Mouse (Mus musculus): ENCODE results near the gene Il34. TPM values are rescaled to one million over a fixed set of nuclear protein-coding genes. Genes with fewer than 3 reads are reported as not detected.

The Il34 gene
- polyA plus RNA-seq, 1 experiment from 2014 or later = 2.7 TPM

DNA sequence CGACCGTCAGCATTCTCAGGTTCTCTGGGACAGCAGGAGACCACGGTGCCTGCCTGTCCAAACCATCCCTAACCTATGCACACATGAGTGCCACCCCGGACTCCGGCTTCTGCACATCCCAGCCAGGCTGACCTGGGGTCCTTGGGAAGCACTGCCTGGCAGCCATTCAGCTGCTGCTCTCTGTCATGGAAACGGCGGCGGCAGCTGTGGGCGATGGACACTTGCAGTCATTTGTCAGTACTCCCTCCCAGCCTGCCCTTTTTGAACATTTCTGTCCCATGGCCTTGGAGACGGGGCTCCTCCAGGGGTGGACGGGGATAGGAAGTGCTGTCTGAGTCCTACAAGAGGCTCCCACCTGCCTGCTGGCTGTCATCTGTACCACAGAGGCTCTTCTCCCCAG is 97.3 kb downstream of the Il34 start:
- WGBS = 67% methylated on average over 11 of the region's 11 CpGs
- no peaks in the 10 kb centered on the region for H3K27me3 ChIP-seq
- peak overlapping the region; percentile 52; the same call in 1 of the 2 replicates for H3K27ac ChIP-seq
- no peak overlapping the region for H3K4me2 ChIP-seq
- no peaks in the 10 kb centered on the region for H3K9me3 ChIP-seq
- ATAC-seq (ENCODE audit: low FRiP score) = no peak
- H3K4me1 ChIP-seq (replicated peaks) = peaks cover 54% of the 10 kb centered on the region
- H3K36me3 ChIP-seq = peaks cover 33% of the 10 kb centered on the region
- H3K9ac ChIP-seq = 0 out of 2 replicates have a peak overlapping the region, but pooled peaks have one; percentile 19
- H3K4me3 ChIP-seq = no peak overlapping the region

DNA sequence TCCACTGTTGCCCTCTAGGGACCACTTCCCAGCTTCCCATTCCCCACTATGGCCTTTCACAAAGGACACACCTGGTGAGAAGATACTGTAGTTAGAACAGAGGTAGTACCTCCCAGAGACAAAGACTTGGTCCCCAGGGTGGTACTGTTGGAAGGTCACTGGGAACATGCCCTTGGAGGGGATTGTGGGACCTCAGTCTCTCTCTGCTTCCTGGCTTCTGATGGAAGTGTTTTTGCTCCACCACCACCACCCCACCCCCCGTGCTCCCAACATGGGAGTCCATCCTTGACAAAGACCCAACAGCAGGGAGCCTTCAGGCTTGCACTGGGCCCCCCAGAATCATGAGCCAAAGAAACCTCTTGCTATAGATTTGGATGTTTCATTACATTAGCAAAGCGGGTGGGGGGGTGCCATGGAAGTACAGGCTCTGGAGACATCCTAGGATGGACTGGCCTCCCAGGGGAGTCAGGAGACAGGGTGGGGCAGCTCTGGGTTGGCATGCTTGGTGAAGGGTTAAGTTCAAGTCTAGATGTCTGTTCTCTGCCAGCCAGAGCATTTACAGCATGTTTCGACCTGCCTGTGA is 99.3 kb downstream of the Il34 start:
- H3K4me1 ChIP-seq (replicated peaks) = peaks cover 74% of the 10 kb centered on the region
- no peak overlapping the region for H3K9ac ChIP-seq
- 0 out of 2 replicates have a peak overlapping the region, but pooled peaks have one; percentile 78 for H3K27ac ChIP-seq
- H3K4me3 ChIP-seq = no peak overlapping the region
- 84% methylated on average over 3 of the region's 3 CpGs for WGBS
- H3K27me3 ChIP-seq = no peaks in the 10 kb centered on the region
- no peak for ATAC-seq (ENCODE audit: low FRiP score)
- no peaks in the 10 kb centered on the region for H3K9me3 ChIP-seq
- H3K36me3 ChIP-seq = peaks cover 13% of the 10 kb centered on the region
- H3K4me2 ChIP-seq = no peak overlapping the region

DNA sequence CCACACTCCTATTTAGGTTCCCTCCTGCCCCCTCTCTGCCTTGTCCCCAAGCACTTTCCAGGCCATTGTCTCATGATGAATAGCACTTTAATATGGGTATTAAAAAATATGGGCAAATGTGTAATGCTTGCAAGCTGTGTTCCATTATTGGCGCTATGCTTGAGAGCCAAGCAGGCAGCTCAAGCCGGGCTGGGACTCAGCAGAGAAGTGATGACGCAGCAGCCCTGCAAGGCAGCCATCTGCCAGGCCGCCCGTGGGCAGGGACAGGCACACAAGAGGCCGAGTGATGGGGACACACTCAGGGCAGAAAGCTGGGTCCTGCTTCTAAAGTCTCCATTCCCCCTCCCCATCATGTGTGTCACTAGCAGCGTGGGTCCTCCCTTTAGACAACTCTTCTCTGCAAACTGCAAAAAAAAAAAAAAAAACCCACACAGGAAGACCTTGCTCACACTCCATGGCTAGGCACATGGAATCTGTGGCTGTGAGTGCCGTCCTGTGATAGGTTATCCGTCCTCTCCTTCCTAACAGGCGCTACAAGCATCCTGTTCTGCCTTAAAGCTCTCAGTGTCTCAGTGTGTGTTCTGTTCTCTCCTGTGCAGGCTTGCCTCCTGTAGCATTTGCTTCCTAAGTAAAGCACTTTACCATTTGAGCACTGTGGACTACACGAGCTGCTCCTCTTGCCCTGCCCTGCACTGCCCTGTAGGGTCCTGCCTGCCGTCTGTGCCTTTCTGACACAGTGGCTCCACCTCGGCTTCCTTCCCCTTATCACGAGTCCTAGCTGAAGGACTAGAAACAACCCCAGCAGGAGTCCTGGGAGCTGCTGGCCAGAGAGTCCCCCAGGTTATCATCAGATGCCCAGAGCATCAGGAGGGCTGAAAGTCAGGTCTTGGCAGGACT is 100.1 kb downstream of the Il34 start:
- Histone ChIP-seq H3K4me2 (no peak overlapping the region), H3K27ac (peak overlapping the region; percentile 78), H3K9ac (no peak overlapping the region), H3K4me1 (replicated peaks) (peaks cover 69% of the 10 kb centered on the region), H3K9me3 (no peaks in the 10 kb centered on the region), H3K36me3 (peaks cover 6% of the 10 kb centered on the region), H3K27me3 (no peaks in the 10 kb centered on the region), H3K4me3 (no peak overlapping the region)
- 60% methylated on average over 14 of the region's 14 CpGs for WGBS
- ATAC-seq (ENCODE audit: low FRiP score) = no peak

DNA sequence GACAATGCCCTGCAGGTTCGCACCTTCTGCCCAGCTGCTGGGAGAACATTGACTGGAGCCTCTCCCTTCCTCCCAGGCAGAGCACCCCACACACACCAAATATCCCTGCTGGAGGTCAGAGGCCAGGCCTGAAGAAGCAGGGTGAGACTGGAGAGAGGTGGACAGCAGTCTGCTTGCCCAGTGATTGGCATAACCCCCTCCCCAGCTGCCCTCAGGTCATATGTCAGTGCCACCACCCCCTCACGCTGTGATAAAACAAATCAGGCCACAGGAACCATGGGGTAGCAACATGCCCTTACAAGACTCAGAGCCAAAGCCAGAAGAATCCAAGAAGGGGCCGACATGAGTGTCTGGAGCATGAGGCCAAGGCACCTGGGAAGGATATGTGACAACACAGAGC is 101.6 kb downstream of the Il34 start:
- Histone ChIP-seq H3K9me3 (no peaks in the 10 kb centered on the region), H3K4me2 (no peak overlapping the region), H3K36me3 (peaks cover 5% of the 10 kb centered on the region; the same call in 1 of the 2 replicates), H3K4me3 (no peak overlapping the region), H3K9ac (no peak overlapping the region), H3K27ac (peak overlapping the region; percentile 78), H3K27me3 (no peaks in the 10 kb centered on the region), H3K4me1 (replicated peaks) (peaks cover 59% of the 10 kb centered on the region)
- 79% methylated on average over 3 of the region's 3 CpGs for WGBS
- ATAC-seq (ENCODE audit: low FRiP score) = no peak

DNA sequence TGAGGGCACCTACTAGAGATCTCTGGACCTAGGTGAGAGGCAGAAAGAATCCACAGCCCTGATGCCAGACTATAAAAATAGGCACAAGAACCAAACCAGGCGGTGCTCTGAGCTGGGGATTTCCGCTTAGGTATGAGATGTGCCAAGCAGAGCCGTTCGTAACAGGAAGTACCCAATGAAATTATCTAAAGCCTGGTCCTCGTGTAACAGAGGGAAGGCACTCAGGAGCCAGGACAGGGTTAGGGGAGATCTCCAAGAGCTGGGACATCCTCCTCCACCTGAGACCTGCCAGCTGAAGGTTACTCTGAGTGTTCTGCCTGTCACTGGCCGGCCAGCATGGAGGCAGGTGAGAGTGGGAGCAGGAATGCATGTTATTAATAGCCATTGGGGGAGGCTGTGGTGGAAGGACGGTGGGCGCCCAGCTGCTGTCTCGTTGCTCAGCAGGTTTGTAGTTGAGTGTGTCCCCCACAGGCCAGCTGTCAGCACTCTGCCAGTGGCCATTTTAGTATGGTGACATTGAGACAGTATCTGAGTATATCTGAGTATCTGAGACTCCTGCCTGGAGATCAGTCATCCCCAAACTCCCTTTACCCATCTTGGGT is 102.2 kb downstream of the Il34 start:
- Histone ChIP-seq H3K4me1 (replicated peaks) (peaks cover 53% of the 10 kb centered on the region), H3K9me3 (no peaks in the 10 kb centered on the region), H3K27me3 (no peaks in the 10 kb centered on the region), H3K4me2 (no peak overlapping the region), H3K4me3 (no peak overlapping the region), H3K36me3 (peaks cover 6% of the 10 kb centered on the region; the same call in 1 of the 2 replicates), H3K9ac (peak overlapping the region; percentile 44; the same call in 1 of the 2 replicates), H3K27ac (peak overlapping the region; percentile 69)
- WGBS = 78% methylated on average over 9 of the region's 9 CpGs
- ATAC-seq (ENCODE audit: low FRiP score) = no peak

DNA sequence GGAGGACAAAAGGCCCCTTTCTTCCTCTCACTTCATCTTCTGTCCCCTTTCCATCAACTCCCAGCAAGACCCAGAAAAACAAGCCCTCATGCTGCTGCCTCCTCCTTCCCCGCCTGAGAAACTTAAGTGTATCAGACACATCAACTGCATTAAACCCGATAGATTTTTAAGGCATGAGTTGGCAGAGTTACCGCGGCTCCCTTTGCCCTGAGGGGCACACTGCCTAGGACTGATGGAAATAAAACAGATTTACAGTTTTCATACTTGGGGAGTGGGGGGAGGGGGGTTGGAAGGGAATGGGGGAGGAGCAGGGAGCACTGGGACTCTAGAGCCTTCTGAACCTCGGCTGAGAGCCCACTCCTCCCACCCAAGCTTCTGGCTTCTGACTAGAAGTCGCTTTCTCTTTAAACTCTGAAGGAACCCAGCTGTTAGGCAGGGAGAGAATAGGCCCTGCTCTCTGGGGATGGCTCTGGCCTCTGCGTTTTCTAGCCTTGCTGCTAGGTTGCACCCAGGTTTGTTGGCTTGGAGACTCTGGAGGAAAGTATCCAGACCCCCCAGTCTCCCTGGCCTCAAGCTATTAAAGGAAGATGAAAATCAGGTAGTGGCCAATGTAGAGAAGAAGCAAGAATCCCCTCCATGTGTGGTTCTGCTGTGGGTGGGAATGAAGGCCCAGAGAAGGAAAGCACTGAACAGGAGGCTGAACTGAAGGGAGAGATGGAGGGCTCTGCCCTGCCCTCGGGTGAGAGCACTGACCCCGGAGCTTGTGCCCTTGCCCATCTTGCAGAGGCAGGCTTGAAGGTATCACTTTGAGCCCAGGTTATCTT is 102.9 kb downstream of the Il34 start:
- Histone ChIP-seq H3K27me3 (no peaks in the 10 kb centered on the region), H3K4me1 (replicated peaks) (peaks cover 51% of the 10 kb centered on the region), H3K4me2 (no peak overlapping the region), H3K36me3 (peaks cover 9% of the 10 kb centered on the region; the same call in 1 of the 2 replicates), H3K4me3 (no peak overlapping the region), H3K27ac (peak overlapping the region; percentile 69), H3K9ac (peak overlapping the region; percentile 44), H3K9me3 (no peaks in the 10 kb centered on the region)
- no peak for ATAC-seq (ENCODE audit: low FRiP score)
- WGBS = 36% methylated on average over 9 of the region's 9 CpGs

DNA sequence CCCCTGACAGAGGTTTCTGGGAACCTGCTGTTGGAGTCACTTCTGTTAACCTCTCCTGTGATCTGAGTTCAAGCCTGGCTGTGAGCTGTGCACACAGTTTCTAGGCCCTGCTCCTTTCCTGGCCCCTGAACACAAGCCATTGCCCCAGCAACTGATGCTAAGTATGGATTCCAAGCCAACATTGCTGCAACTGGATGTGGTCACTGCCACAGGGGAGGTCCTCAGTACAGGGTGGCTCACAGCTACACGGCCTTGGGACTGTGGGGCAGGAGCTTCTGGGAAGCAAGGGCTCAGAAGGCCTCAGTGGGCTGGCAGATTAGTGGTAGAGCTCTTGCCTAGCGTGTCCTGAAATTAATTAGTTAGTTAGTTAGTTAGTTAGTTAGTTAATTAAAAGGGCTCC is 105.2 kb downstream of the Il34 start:
- no peak for ATAC-seq (ENCODE audit: low FRiP score)
- Histone ChIP-seq H3K9me3 (no peaks in the 10 kb centered on the region), H3K36me3 (peaks cover 20% of the 10 kb centered on the region; the same call in 1 of the 2 replicates), H3K27me3 (no peaks in the 10 kb centered on the region), H3K9ac (no peak overlapping the region), H3K4me2 (no peak overlapping the region), H3K27ac (no peak overlapping the region), H3K4me3 (no peak overlapping the region), H3K4me1 (replicated peaks) (peaks cover 55% of the 10 kb centered on the region)
- WGBS = 92% methylated on average over 2 of the region's 2 CpGs

DNA sequence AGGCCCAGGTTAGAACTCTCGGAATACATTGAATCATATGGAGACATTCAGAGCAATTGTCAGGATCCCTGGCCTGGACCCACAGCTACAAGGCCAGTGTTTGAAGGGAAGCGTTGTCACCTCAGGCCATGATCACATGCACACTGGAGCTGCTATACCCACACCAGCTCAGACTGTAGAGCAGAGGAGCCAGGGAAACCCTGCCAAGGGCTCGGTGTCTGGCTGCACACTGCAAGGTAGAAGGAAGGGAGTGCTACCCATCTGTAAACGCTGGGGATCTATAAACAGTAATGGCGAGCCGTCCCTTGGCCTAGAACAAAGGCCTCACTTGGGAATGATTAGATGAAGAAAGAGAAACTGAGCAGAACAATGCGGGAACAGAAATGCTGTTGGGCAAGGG is 106.2 kb downstream of the Il34 start:
- no peak for ATAC-seq (ENCODE audit: low FRiP score)
- Histone ChIP-seq H3K27me3 (no peaks in the 10 kb centered on the region), H3K4me3 (no peak overlapping the region), H3K9me3 (no peaks in the 10 kb centered on the region), H3K9ac (no peak overlapping the region), H3K4me1 (replicated peaks) (peaks cover 55% of the 10 kb centered on the region), H3K36me3 (peaks cover 20% of the 10 kb centered on the region; the same call in 1 of the 2 replicates), H3K27ac (peak overlapping the region; percentile 24), H3K4me2 (no peak overlapping the region)
- WGBS = 91% methylated on average over 7 of the region's 7 CpGs

DNA sequence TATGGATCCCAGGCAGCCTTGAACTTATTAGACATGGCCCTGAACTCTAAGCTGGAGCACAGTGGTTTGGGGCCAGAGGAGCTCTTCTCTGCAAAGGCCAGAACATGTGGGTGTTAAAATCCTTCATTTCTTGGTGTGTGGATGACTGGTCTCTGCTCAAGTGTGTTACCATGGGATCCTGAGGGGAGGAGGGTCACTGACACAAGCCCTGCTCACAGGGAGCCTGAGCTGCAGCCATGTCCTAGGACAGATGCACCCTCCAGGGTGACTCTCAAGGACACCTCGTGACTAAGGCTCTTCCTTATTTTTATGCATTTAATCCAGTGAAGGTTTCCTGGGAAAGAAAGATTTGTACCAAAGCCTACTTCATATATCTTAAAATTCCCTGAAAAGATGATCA is 107.6 kb downstream of the Il34 start:
- H3K36me3 ChIP-seq = peaks cover 25% of the 10 kb centered on the region
- H3K4me2 ChIP-seq = no peak overlapping the region
- WGBS = 85% methylated on average over 1 of the region's 1 CpGs
- H3K4me3 ChIP-seq = no peak overlapping the region
- ATAC-seq (ENCODE audit: low FRiP score) = no peak
- H3K9ac ChIP-seq = no peak overlapping the region
- H3K9me3 ChIP-seq = no peaks in the 10 kb centered on the region
- H3K27me3 ChIP-seq = no peaks in the 10 kb centered on the region
- peaks cover 43% of the 10 kb centered on the region for H3K4me1 ChIP-seq (replicated peaks)
- no peak overlapping the region for H3K27ac ChIP-seq

DNA sequence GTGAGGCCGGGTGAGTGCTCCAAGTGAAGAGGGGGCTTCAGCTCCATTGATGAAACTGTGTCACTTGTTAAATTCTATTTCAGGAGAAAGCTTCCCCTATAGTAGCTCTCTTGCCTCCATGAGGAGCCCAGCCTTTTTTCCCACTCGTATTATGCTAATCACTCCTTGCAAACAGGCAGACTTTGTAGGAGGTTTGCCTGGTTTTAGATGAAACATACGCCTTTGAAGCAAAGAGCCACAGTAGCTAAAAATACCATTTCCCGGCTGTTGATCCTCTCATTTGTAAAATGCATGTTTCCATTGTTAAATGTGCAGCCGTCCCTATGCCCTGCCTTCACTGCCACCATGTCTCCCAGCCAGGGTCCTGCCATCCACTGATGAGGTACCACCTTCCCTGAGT is 108.2 kb downstream of the Il34 start:
- no peaks in the 10 kb centered on the region for H3K9me3 ChIP-seq
- H3K27me3 ChIP-seq = no peaks in the 10 kb centered on the region
- H3K27ac ChIP-seq = no peak overlapping the region
- no peak overlapping the region for H3K4me3 ChIP-seq
- no peak overlapping the region for H3K9ac ChIP-seq
- no peak overlapping the region for H3K4me2 ChIP-seq
- ATAC-seq (ENCODE audit: low FRiP score) = no peak
- peaks cover 38% of the 10 kb centered on the region for H3K4me1 ChIP-seq (replicated peaks)
- WGBS = 86% methylated on average over 5 of the region's 5 CpGs
- H3K36me3 ChIP-seq = peaks cover 25% of the 10 kb centered on the region

DNA sequence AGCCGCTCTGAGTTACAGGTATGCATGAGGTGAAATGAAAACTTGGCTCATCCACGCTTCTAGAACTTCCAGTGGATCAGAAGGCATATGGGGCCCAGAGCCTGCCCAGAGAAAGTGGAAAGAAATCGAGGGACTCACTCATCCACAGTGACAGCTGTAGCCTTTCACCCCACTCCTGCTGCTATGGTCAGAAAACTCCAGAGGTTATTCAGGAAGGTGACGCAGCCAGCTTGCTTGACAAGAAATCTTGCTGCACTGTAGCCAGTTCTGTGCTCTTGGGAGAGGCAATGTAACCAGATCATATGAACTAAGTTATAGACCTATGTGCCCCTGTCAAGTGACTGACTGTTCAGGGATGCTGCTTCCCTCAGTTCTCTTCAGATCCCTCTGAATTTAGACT is 109.7 kb downstream of the Il34 start:
- H3K27me3 ChIP-seq = no peaks in the 10 kb centered on the region
- ATAC-seq (ENCODE audit: low FRiP score) = no peak
- no peaks in the 10 kb centered on the region for H3K9me3 ChIP-seq
- WGBS = 87% methylated on average over 4 of the region's 4 CpGs
- no peak overlapping the region for H3K27ac ChIP-seq
- H3K4me3 ChIP-seq = no peak overlapping the region
- peaks cover 26% of the 10 kb centered on the region for H3K36me3 ChIP-seq
- 0 out of 2 replicates have a peak overlapping the region, but pooled peaks have one; percentile 15 for H3K9ac ChIP-seq
- no peak overlapping the region for H3K4me2 ChIP-seq
- peaks cover 24% of the 10 kb centered on the region for H3K4me1 ChIP-seq (replicated peaks)

All from hindbrain, embryonic 13.5 days (tissue).